Mouse (Mus musculus): Measurements from ENCODE around the gene Nhlh1. TPM values are rescaled to one million over a fixed set of nuclear protein-coding genes. Genes with fewer than 3 reads are reported as not detected.

Nhlh1 gene
- polyA plus RNA-seq, 1 experiment: 0.52 TPM

DNA sequence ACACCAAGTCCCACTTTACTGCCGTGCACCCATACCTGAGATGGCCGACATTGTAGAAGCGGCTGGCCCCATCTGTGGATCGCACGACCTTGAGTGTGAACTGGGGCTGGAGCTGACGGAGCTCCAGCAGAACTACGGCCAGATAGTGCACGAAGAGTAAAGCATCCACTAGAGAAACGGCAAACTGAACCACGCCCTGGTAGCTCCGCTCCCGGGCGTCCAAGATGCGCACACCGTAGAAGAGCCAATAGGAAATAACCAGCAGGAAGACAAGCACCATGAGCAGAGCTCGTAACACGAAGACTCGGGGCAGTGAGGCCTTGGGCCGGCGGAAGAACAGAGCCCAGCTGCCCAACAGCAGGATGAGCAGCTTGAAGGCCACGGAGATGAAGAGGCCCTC lies 48.0 kb downstream of the Nhlh1 start:
- no peaks in the 10 kb centered on the region for H3K4me1 ChIP-seq (ENCODE audit: control insufficient read depth, insufficient read depth, low read length)
- TF ChIP-seq POLR2A (IDR thresholded peaks at IDR 0.05; ENCODE audit: extremely low read depth, insufficient read depth, low read length) (no peak), CTCF (IDR thresholded peaks at IDR 0.05; ENCODE audit: extremely low read depth, insufficient read depth, low read length) (no peak)

GRCm38 (mm10) chr1:172008351-172008750 lies 49.0 kb downstream of the Nhlh1 start:
- no peak for TF ChIP-seq POLR2A (IDR thresholded peaks at IDR 0.05; ENCODE audit: extremely low read depth, insufficient read depth, low read length)
- TF ChIP-seq CTCF (IDR thresholded peaks at IDR 0.05; ENCODE audit: extremely low read depth, insufficient read depth, low read length): no peak
- no peak overlapping the region for H3K4me3 ChIP-seq (ENCODE audit: insufficient read depth, low read length)
- no peak overlapping the region for H3K27ac ChIP-seq (ENCODE audit: insufficient read depth, low read length)
- H3K4me1 ChIP-seq (ENCODE audit: control insufficient read depth, insufficient read depth, low read length): no peaks in the 10 kb centered on the region

More for the DNA sequence above, 48.0 kb downstream of the Nhlh1 start:
- H3K4me3 ChIP-seq (ENCODE audit: insufficient read depth, low read length): no peak overlapping the region
- no peak overlapping the region for H3K27ac ChIP-seq (ENCODE audit: insufficient read depth, low read length)

DNA sequence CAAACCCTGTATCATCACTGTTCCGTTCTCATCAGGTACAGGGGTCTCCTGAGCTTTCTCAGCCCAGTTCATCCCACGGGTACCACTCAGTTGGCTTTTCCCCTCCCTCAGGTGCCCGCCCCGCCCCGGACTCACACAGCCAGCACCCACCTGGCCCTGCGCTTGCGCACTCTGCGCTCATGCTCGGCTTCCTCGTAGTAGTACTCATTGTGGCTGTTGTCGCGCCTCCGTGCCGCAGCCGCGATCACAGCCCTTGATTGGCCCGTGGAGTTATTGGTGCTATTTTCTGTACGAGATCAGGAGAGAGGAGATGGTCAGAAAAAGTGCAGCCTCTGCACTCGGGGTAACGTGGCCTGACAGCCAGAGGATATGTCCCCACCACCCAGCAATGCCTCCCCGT lies 49.6 kb downstream of the Nhlh1 start:
- H3K27ac ChIP-seq (ENCODE audit: insufficient read depth, low read length): no peak overlapping the region
- TF ChIP-seq POLR2A (IDR thresholded peaks at IDR 0.05; ENCODE audit: extremely low read depth, insufficient read depth, low read length) (no peak), CTCF (IDR thresholded peaks at IDR 0.05; ENCODE audit: extremely low read depth, insufficient read depth, low read length) (no peak)

More for the DNA sequence above, 49.6 kb downstream of the Nhlh1 start:
- Histone ChIP-seq H3K4me3 (ENCODE audit: insufficient read depth, low read length) (no peak overlapping the region), H3K4me1 (ENCODE audit: control insufficient read depth, insufficient read depth, low read length) (no peaks in the 10 kb centered on the region)

Other genes with a start within 250 kb of the Nhlh1 start
- 2.4 and 2.7 TPM in 2 replicates for gene Cd84, start 217.9 kb downstream of the Nhlh1 start, polyA plus RNA-seq (2012; rRNA removed)
- gene Gm10521, start 161.9 kb downstream of the Nhlh1 start, polyA plus RNA-seq (2012; rRNA removed): 0.15 and 0.19 TPM in 2 replicates
- 0.21 and 0.78 TPM in 2 replicates for gene Slamf6, start 140.1 kb downstream of the Nhlh1 start, polyA plus RNA-seq (2012; rRNA removed)
- gene Vangl2, start 29.1 kb downstream of the Nhlh1 start, polyA plus RNA-seq (2012; rRNA removed): 7.5 and 8.7 TPM in 2 replicates
- gene Copa, start 25.0 kb upstream of the Nhlh1 start, polyA plus RNA-seq (2012; rRNA removed): 104 and 105 TPM in 2 replicates
- gene Ncstn, start 25.2 kb upstream of the Nhlh1 start, polyA plus RNA-seq (2012; rRNA removed): 89.5 and 90.6 TPM in 2 replicates
- gene Pex19, start 69.2 kb upstream of the Nhlh1 start, polyA plus RNA-seq (2012; rRNA removed): 85.8 and 87.6 TPM in 2 replicates
- 99.6 and 106 TPM in 2 replicates for gene Dcaf8, start 90.5 kb upstream of the Nhlh1 start, polyA plus RNA-seq (2012; rRNA removed)
- 530 and 543 TPM in 2 replicates for gene Pea15a, start 149.2 kb upstream of the Nhlh1 start, polyA plus RNA-seq (2012; rRNA removed)
- 1.1 and 2.9 TPM in 2 replicates for gene Casq1, start 162.3 kb upstream of the Nhlh1 start, polyA plus RNA-seq (2012; rRNA removed)
- not detected in 2 replicates for gene Atp1a4, start 200.8 kb upstream of the Nhlh1 start, polyA plus RNA-seq (2012; rRNA removed)
- gene Igsf8, start 204.1 kb upstream of the Nhlh1 start, polyA plus RNA-seq (2012; rRNA removed): 318 and 326 TPM in 2 replicates
- 534 and 567 TPM in 2 replicates for gene Atp1a2, start 240.5 kb upstream of the Nhlh1 start, polyA plus RNA-seq (2012; rRNA removed)

Data from cortical plate, adult 2 months (tissue).